Comparison of ENCODE assay signal across 13 mouse cellular contexts in the genomic region with DNA sequence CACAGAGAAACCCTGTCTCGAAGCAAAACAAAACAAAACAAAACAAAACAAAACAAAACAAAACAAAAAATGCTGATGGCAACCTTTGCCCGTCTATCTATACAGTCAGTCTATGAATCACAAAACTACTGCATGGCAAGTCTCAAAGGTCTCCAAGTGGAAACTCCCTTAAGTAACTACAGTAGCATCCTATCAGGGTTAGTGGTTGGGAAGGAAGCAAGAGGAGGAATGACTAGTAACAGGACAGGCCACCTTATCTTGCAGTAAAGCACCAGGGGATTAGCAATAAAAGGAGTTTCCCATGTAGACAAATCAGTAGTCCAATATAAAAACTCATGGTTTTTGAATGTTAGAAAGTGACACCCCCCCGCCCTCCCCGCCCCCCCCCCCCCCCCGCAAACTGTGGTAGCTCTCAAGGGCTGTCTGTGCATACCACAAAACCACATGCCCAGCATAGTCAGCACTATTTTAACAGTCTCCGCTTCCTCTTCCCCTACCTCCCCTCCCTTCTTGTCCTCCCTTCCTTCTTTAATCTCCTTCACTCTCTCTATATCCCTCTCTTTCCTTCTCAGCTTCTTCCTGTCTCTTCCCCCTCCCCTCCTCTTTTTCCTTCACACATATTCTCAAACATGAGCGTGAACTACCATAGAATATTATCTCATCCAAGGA. TPM values are rescaled to one million over a fixed set of nuclear protein-coding genes. Genes with fewer than 3 reads are reported as not detected.
"Had no signal": no experiment of that assay in that cellular context is flagged by ENCODE, and none has a peak within 500 bp of the region (broad histone marks: within the 10 kb centered on the region; RNA-seq: fewer than 3 reads in every experiment).

No protein-coding gene starts in this region.

- H3K9ac ChIP-seq: limb, embryonic 15.5 days; liver, embryonic 12.5 days; lung, embryonic 14.5 days; midbrain, embryonic 13.5 days; neural tube, embryonic 12.5 days had no signal

- H3K36me3 ChIP-seq: limb, embryonic 15.5 days; liver, embryonic 12.5 days; midbrain, embryonic 13.5 days; neural tube, embryonic 12.5 days had no signal

- H3K9me3 ChIP-seq: limb, embryonic 15.5 days; liver, embryonic 12.5 days; midbrain, embryonic 13.5 days; neural tube, embryonic 12.5 days had no signal

- H3K27me3 ChIP-seq: limb, embryonic 15.5 days; liver, embryonic 12.5 days; midbrain, embryonic 13.5 days; neural tube, embryonic 12.5 days had no signal

- H3K4me2 ChIP-seq: limb, embryonic 15.5 days; liver, embryonic 12.5 days; lung, embryonic 14.5 days; midbrain, embryonic 13.5 days; neural tube, embryonic 12.5 days had no signal

- ATAC-seq: liver, embryonic 12.5 days; midbrain, embryonic 13.5 days had no signal

- H3K27ac ChIP-seq: kidney, postnatal 0 days; limb, embryonic 15.5 days; liver, embryonic 12.5 days; macrophage; midbrain, embryonic 13.5 days; neural tube, embryonic 12.5 days had no signal

- H3K4me3 ChIP-seq: limb, embryonic 15.5 days; liver, embryonic 12.5 days; midbrain, embryonic 13.5 days; neural tube, embryonic 12.5 days had no signal

- DNase-seq: kidney, adult 9 months; kidney, postnatal 36 days; layer of hippocampus, adult 9-11 months; layer of hippocampus, postnatal 36 days; lung, embryonic 14.5 days; lung, postnatal 10 days had no signal

- H3K4me1 ChIP-seq: limb, embryonic 15.5 days; liver, embryonic 12.5 days; midbrain, embryonic 13.5 days; neural tube, embryonic 12.5 days had no signal

RNA-seq across cellular contexts. Expression of a gene that starts 26.8 kb away (rescaled TPM):
- total RNA-seq: neutrophil, adult 5-6 weeks had no signal
- polyA plus RNA-seq: macrophage; midbrain, embryonic 13.5 days had no signal
